Mouse (Mus musculus) stomach, embryonic 14.5 days (tissue): Measurements from ENCODE around the gene Kmt2d. TPM values are rescaled to one million over a fixed set of nuclear protein-coding genes. Genes with fewer than 3 reads are reported as not detected.
"Not testable (repeated sequence)": the region's sequence is repeated elsewhere in the genome, so short reads cannot be mapped to it uniquely, and the experiment has no call there.

Experiments used
- ATAC-seq: fragments of 200-750 bp; cut with Nextera tagmentation; 2 replicates; pipeline ENCODE4 v1.8.0; 2017; ENCODE audit warnings: low read depth, moderate TSS enrichment; ENCODE audit not compliant: insufficient number of reproducible peaks, insufficient read depth, low FRiP score
- H3K27ac ChIP-seq: fragments of 300-500 bp; sonication (generic); 2 replicates; pipeline ENCODE4 v1.5.1; 2014; ENCODE audit warnings: mild to moderate bottlenecking, low read length, moderate library complexity, mixed read lengths
- H3K27me3 ChIP-seq: fragments of 300-500 bp; sonication (generic); 2 replicates; pipeline ENCODE4 v1.6.1; 2014; ENCODE audit warnings: low read length, control low read depth, mixed read lengths; ENCODE audit not compliant: control insufficient read depth, insufficient read depth
- H3K36me3 ChIP-seq: fragments of 300-500 bp; sonication (generic); 2 replicates; pipeline ENCODE4 v1.6.1; 2014; ENCODE audit warnings: mild to moderate bottlenecking, control low read depth, low read length, moderate library complexity, mixed read lengths; ENCODE audit not compliant: control insufficient read depth, insufficient read depth
- H3K4me1 ChIP-seq: fragments of 300-500 bp; sonication (generic); 2 replicates; pipeline ENCODE4 v1.6.1; 2014; ENCODE audit warnings: low read length, control low read depth, mixed read lengths; ENCODE audit not compliant: control insufficient read depth, insufficient read depth
- H3K4me2 ChIP-seq: fragments of 300-500 bp; sonication (generic); replicated peaks from 2 replicates; pipeline ENCODE4 v1.6.1; 2014; ENCODE audit warnings: low read depth, low read length, control low read depth
- H3K4me3 ChIP-seq: fragments of 300-500 bp; sonication (generic); 2 replicates; pipeline ENCODE4 v1.5.1; 2014; ENCODE audit warnings: low read depth, low read length, control low read depth
- H3K9ac ChIP-seq: fragments of 300-500 bp; sonication (generic); replicated peaks from 2 replicates; pipeline ENCODE4 v1.6.1; 2014; ENCODE audit warnings: low read depth, mild to moderate bottlenecking, control low read depth, low read length, moderate library complexity, mixed read lengths
- H3K9me3 ChIP-seq: fragments of 300-500 bp; sonication (generic); 2 replicates; pipeline ENCODE4 v1.6.1; 2016; ENCODE audit warnings: low read depth, low read length, control low read depth; ENCODE audit not compliant: control insufficient read depth
- WGBS: fragments of 180-500 bp; shearing (Covaris S2); extraction: QIAGEN DNeasy Blood & Tissue Kit; methylation state at CpG from one replicate; pipeline ENCODE4 v1.1.7; 2014; 5-methylcytosine and 5-hydroxymethylcytosine counted together
- polyA plus RNA-seq: library from polyadenylated mRNA; unstranded; fragments of >200 nt; fragmentation: Nextera tagmentation; extraction: Ambion mirVana; gene quantifications from 2 replicates; pipeline ENCODE4 v1.2.1, GENCODE M21; 2014

Kmt2d gene
- polyA plus RNA-seq = 19.5 and 21.4 TPM in 2 replicates

GRCm38 (mm10) chr15:98871070-98871915 is at the start of gene Kmt2d:
Gene Kmt2d (minus strand): TSS chr15:98871204.
- H3K4me2 ChIP-seq = peak within 1 kb of the TSS; percentile 99
- H3K27me3 ChIP-seq = no peaks in the 10 kb centered on the region
- peaks cover 31% of the 10 kb centered on the region for H3K4me1 ChIP-seq
- WGBS = under 1% methylated on average over 80 of the region's 94 CpGs
- peak within 1 kb of the TSS; percentile 97 for H3K9ac ChIP-seq
- peak; percentile 62; the same call in 1 of the 2 replicates for ATAC-seq
- peaks cover 9% of the 10 kb centered on the region; the same call in 1 of the 2 replicates for H3K36me3 ChIP-seq
- peak within 1 kb of the TSS; percentile 99 for H3K4me3 ChIP-seq
- peak within 1 kb of the TSS; percentile 99 for H3K27ac ChIP-seq
- H3K9me3 ChIP-seq = no peaks in the 10 kb centered on the region

GRCm38 (mm10) chr15:98918499-98918895 is 47.5 kb upstream of the Kmt2d start:
- H3K9ac ChIP-seq = peak overlapping the region; percentile 36
- ATAC-seq, H3K36me3 ChIP-seq, H3K9me3 ChIP-seq, H3K27me3 ChIP-seq, H3K4me1 ChIP-seq: not testable (repeated sequence)
- H3K4me3 ChIP-seq = peak overlapping the region; percentile 53
- peak overlapping the region; percentile 33; the same call in 1 of the 2 replicates for H3K27ac ChIP-seq
- 21% methylated on average over 8 of the region's 8 CpGs for WGBS
- H3K4me2 ChIP-seq = peak overlapping the region; percentile 54

- Histone ChIP-seq H3K4me2 (peak within 1 kb of the TSS; percentile 54), H3K9me3 (no peaks in the 10 kb centered on the region), H3K27me3 (no peaks in the 10 kb centered on the region), H3K36me3 (peaks cover 7% of the 10 kb centered on the region; the same call in 1 of the 2 replicates), H3K9ac (peak within 1 kb of the TSS; percentile 70), H3K4me3 (peak within 1 kb of the TSS; percentile 53), H3K4me1 (peaks cover 9% of the 10 kb centered on the region), H3K27ac (peak within 1 kb of the TSS; percentile 96)
- under 1% methylated on average over 75 of the region's 82 CpGs for WGBS
- peak; percentile 98 for ATAC-seq
Observed at GRCm38 (mm10) chr15:98917538-98918498, 46.8 kb upstream of the Kmt2d start, which contains the start of gene Lmbr1l. Gene Lmbr1l (minus strand): TSS chr15:98918231.

- Histone ChIP-seq H3K27me3 (no peaks in the 10 kb centered on the region), H3K36me3 (peaks cover 15% of the 10 kb centered on the region), H3K9me3 (no peaks in the 10 kb centered on the region), H3K4me2 (peak overlapping the region; percentile 54), H3K27ac (peak overlapping the region; percentile 96), H3K4me1 (peaks cover 9% of the 10 kb centered on the region), H3K4me3 (peak overlapping the region; percentile 53), H3K9ac (peak overlapping the region; percentile 70)
- under 1% methylated on average over 14 of the region's 14 CpGs for WGBS
- no peak for ATAC-seq
Observed at GRCm38 (mm10) chr15:98917091-98917490, 46.1 kb upstream of the Kmt2d start.

GRCm38 (mm10) chr15:98916016-98916415 is 45.0 kb upstream of the Kmt2d start:
- H3K4me3 ChIP-seq = no peak overlapping the region
- 94% methylated on average over 4 of the region's 4 CpGs for WGBS

GRCm38 (mm10) chr15:98914903-98915302 is 43.9 kb upstream of the Kmt2d start:
- no peak overlapping the region for H3K27ac ChIP-seq
- ATAC-seq = no peak
- no peak overlapping the region for H3K4me3 ChIP-seq
- H3K9me3 ChIP-seq = no peaks in the 10 kb centered on the region
- no peak overlapping the region for H3K4me2 ChIP-seq
- no peak overlapping the region for H3K9ac ChIP-seq
- peaks cover 30% of the 10 kb centered on the region for H3K36me3 ChIP-seq
- H3K4me1 ChIP-seq = peaks cover 9% of the 10 kb centered on the region
- no peaks in the 10 kb centered on the region for H3K27me3 ChIP-seq
- 91% methylated on average over 6 of the region's 6 CpGs for WGBS

More at GRCm38 (mm10) chr15:98916016-98916415, 45.0 kb upstream of the Kmt2d start:
- H3K4me1 ChIP-seq = peaks cover 9% of the 10 kb centered on the region
- no peak for ATAC-seq
- H3K9me3 ChIP-seq = no peaks in the 10 kb centered on the region
- H3K27ac ChIP-seq = no peak overlapping the region
- H3K4me2 ChIP-seq = peak overlapping the region; percentile 54; the same call in 1 of the 2 replicates
- H3K36me3 ChIP-seq = peaks cover 24% of the 10 kb centered on the region
- no peaks in the 10 kb centered on the region for H3K27me3 ChIP-seq
- no peak overlapping the region for H3K9ac ChIP-seq

- Histone ChIP-seq H3K4me3 (no peak overlapping the region), H3K27me3 (no peaks in the 10 kb centered on the region), H3K4me2 (no peak overlapping the region), H3K9ac (no peak overlapping the region), H3K4me1 (no peaks in the 10 kb centered on the region), H3K36me3 (peaks cover 9% of the 10 kb centered on the region), H3K27ac (no peak overlapping the region), H3K9me3 (no peaks in the 10 kb centered on the region)
- ATAC-seq = no peak
- 24% methylated on average over 10 of the region's 10 CpGs for WGBS
Observed at GRCm38 (mm10) chr15:98904692-98905091, 33.7 kb upstream of the Kmt2d start.

GRCm38 (mm10) chr15:98902600-98902999 is 31.6 kb upstream of the Kmt2d start:
- H3K9me3 ChIP-seq = no peaks in the 10 kb centered on the region
- H3K4me3 ChIP-seq = no peak overlapping the region
- no peak overlapping the region for H3K27ac ChIP-seq
- no peak overlapping the region for H3K4me2 ChIP-seq
- ATAC-seq = no peak
- H3K36me3 ChIP-seq = peaks cover 6% of the 10 kb centered on the region
- H3K4me1 ChIP-seq = peaks cover 6% of the 10 kb centered on the region; the same call in 1 of the 2 replicates
- no peak overlapping the region for H3K9ac ChIP-seq
- WGBS = 73% methylated on average over 2 of the region's 2 CpGs
- peaks cover 10% of the 10 kb centered on the region for H3K27me3 ChIP-seq
